Mouse (Mus musculus): ENCODE measurements around the gene 4930451I11Rik.

GRCm38 (mm10) chr7:126851192-126851591, 19.8 kb upstream of the 4930451I11Rik start:
- TF ChIP-seq CTCF (IDR thresholded peaks at IDR 0.05; ENCODE audit: low read depth) = no peak
- TF ChIP-seq EP300 (optimal IDR thresholded peaks at IDR 0.05) = no peak
